Mouse (Mus musculus): ENCODE measurements around the gene Hic2.

DNA sequence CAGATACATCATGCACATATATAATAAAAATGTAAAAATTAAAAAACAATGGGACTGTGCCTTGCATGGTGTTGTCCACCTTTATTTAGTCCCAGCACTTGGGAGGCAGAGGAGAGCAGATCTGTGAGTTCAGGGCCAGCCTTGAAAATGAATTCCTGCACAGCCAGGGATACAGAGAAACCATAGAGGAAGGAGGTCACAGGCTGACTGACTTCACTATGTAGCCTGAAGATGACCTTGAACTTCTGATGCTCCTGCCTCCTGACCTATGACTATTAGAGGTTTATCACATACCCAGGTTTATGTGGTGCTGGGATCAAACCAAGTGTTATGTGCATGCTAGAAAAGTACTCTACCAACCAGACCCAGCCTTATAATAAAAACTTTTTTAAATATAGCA lies 47.9 kb upstream of the Hic2 start:
- TF ChIP-seq CTCF (IDR thresholded peaks at IDR 0.05; ENCODE audit: extremely low read depth, insufficient read length, insufficient replicate concordance, low read depth, low read length) (no peak), POLR2A (IDR thresholded peaks at IDR 0.05; ENCODE audit: low read depth, low read length) (no peak)
